Mouse (Mus musculus): ENCODE results near the gene Fkbp8. TPM values are rescaled to one million over a fixed set of nuclear protein-coding genes. Genes with fewer than 3 reads are reported as not detected.
A peak's percentile ranks its signal among the peaks of the same experiment; 100 is the strongest.

The Fkbp8 gene
- total and polyA plus RNA-seq, 2 experiments from 2014 or later: 360 to 532 TPM

GRCm38 (mm10) chr8:70501820-70502529 is 25.5 kb upstream of the Fkbp8 start:
- Histone ChIP-seq H3K4me3 (ENCODE audit: low read length) (no peak overlapping the region), H3K27ac (no peak overlapping the region), H3K4me1 (ENCODE audit: insufficient read depth, low read length) (peaks cover 15% of the 10 kb centered on the region; the same call in 1 of the 2 replicates), H3K9ac (replicated peaks; ENCODE audit: low read length) (0 out of 2 replicates have a peak overlapping the region, but pooled peaks have one; percentile 7), H3K27me3 (ENCODE audit: insufficient read depth, low read length) (peaks cover 16% of the 10 kb centered on the region), H3K36me3 (ENCODE audit: insufficient read depth, low read length) (no peaks in the 10 kb centered on the region), H3K9me3 (ENCODE audit: low read length) (no peaks in the 10 kb centered on the region), H3K4me2 (ENCODE audit: low read depth, low read length) (0 out of 2 replicates have a peak overlapping the region, but pooled peaks have one; percentile 8)
- peak; percentile 57 for DNase-seq (ENCODE audit: low spot score)
- TF ChIP-seq CTCF (IDR thresholded peaks at IDR 0.05; ENCODE audit: low read depth): 0 out of 2 replicates have a peak, but pooled peaks have one; percentile 1
- WGBS: 12% methylated on average over 23 of the region's 23 CpGs
- no peak for ATAC-seq

- peaks cover 16% of the 10 kb centered on the region for H3K27me3 ChIP-seq (ENCODE audit: insufficient read depth, low read length)
- no peak overlapping the region for H3K9ac ChIP-seq (replicated peaks; ENCODE audit: low read length)
- 0 out of 2 replicates have a peak overlapping the region, but pooled peaks have one; percentile 8 for H3K4me2 ChIP-seq (ENCODE audit: low read depth, low read length)
- H3K36me3 ChIP-seq (ENCODE audit: insufficient read depth, low read length): peaks cover 5% of the 10 kb centered on the region; the same call in 1 of the 2 replicates
- 41% methylated on average over 12 of the region's 12 CpGs for WGBS
- DNase-seq (ENCODE audit: low spot score) (no peak), ATAC-seq (no peak)
- no peak for TF ChIP-seq CTCF (IDR thresholded peaks at IDR 0.05; ENCODE audit: low read depth)
- no peaks in the 10 kb centered on the region for H3K9me3 ChIP-seq (ENCODE audit: low read length)
- H3K4me1 ChIP-seq (ENCODE audit: insufficient read depth, low read length): peaks cover 15% of the 10 kb centered on the region; the same call in 1 of the 2 replicates
- H3K27ac ChIP-seq: no peak overlapping the region
- H3K4me3 ChIP-seq (ENCODE audit: low read length): no peak overlapping the region
These were observed 25.0 kb upstream of the Fkbp8 start for GRCm38 (mm10) chr8:70502540-70502939.

- DNase-seq (ENCODE audit: low spot score) (peak; percentile 70), ATAC-seq (no peak)
- Histone ChIP-seq H3K9ac (replicated peaks; ENCODE audit: low read length) (no peak overlapping the region), H3K4me3 (ENCODE audit: low read length) (0 out of 2 replicates have a peak overlapping the region, but pooled peaks have one; percentile 2), H3K4me2 (ENCODE audit: low read depth, low read length) (no peak overlapping the region), H3K27ac (no peak overlapping the region), H3K27me3 (ENCODE audit: insufficient read depth, low read length) (peaks cover 16% of the 10 kb centered on the region), H3K9me3 (ENCODE audit: low read length) (no peaks in the 10 kb centered on the region), H3K36me3 (ENCODE audit: insufficient read depth, low read length) (peaks cover 10% of the 10 kb centered on the region; the same call in 1 of the 2 replicates), H3K4me1 (ENCODE audit: insufficient read depth, low read length) (peaks cover 15% of the 10 kb centered on the region; the same call in 1 of the 2 replicates)
- peak; percentile 76 for TF ChIP-seq CTCF (IDR thresholded peaks at IDR 0.05; ENCODE audit: low read depth)
- WGBS: 18% methylated on average over 46 of the region's 46 CpGs
These were observed 24.3 kb upstream of the Fkbp8 start for GRCm38 (mm10) chr8:70503062-70503750.

- peaks cover 11% of the 10 kb centered on the region for H3K27me3 ChIP-seq (ENCODE audit: insufficient read depth, low read length)
- DNase-seq (ENCODE audit: low spot score): peak; percentile 65
- WGBS: 24% methylated on average over 16 of the region's 16 CpGs
These were observed 23.2 kb upstream of the Fkbp8 start for GRCm38 (mm10) chr8:70504291-70504716.

GRCm38 (mm10) chr8:70504851-70505250 is 22.7 kb upstream of the Fkbp8 start:
- no peaks in the 10 kb centered on the region for H3K9me3 ChIP-seq (ENCODE audit: low read length)
- 71% methylated on average over 3 of the region's 3 CpGs for WGBS
- H3K9ac ChIP-seq (replicated peaks; ENCODE audit: low read length): no peak overlapping the region
- peaks cover 15% of the 10 kb centered on the region; the same call in 1 of the 2 replicates for H3K36me3 ChIP-seq (ENCODE audit: insufficient read depth, low read length)
- H3K4me3 ChIP-seq (ENCODE audit: low read length): no peak overlapping the region
- H3K4me1 ChIP-seq (ENCODE audit: insufficient read depth, low read length): peaks cover 19% of the 10 kb centered on the region; the same call in 1 of the 2 replicates
- ATAC-seq (no peak), DNase-seq (ENCODE audit: low spot score) (peak; percentile 83)
- peak; percentile 92 for TF ChIP-seq CTCF (IDR thresholded peaks at IDR 0.05; ENCODE audit: low read depth)
- H3K4me2 ChIP-seq (ENCODE audit: low read depth, low read length): peak overlapping the region; percentile 84; the same call in 1 of the 2 replicates
- no peak overlapping the region for H3K27ac ChIP-seq
- H3K27me3 ChIP-seq (ENCODE audit: insufficient read depth, low read length): peaks cover 11% of the 10 kb centered on the region

More at GRCm38 (mm10) chr8:70504291-70504716, 23.2 kb upstream of the Fkbp8 start:
- no peak for TF ChIP-seq CTCF (IDR thresholded peaks at IDR 0.05; ENCODE audit: low read depth)
- Histone ChIP-seq H3K4me3 (ENCODE audit: low read length) (no peak overlapping the region), H3K4me1 (ENCODE audit: insufficient read depth, low read length) (peaks cover 19% of the 10 kb centered on the region; the same call in 1 of the 2 replicates), H3K9ac (replicated peaks; ENCODE audit: low read length) (no peak overlapping the region), H3K36me3 (ENCODE audit: insufficient read depth, low read length) (peaks cover 15% of the 10 kb centered on the region; the same call in 1 of the 2 replicates), H3K27ac (no peak overlapping the region), H3K4me2 (ENCODE audit: low read depth, low read length) (no peak overlapping the region), H3K9me3 (ENCODE audit: low read length) (no peaks in the 10 kb centered on the region)
- ATAC-seq: no peak

- H3K9ac ChIP-seq (replicated peaks; ENCODE audit: low read length): peak overlapping the region; percentile 78
- peak; percentile 50 for DNase-seq (ENCODE audit: low spot score)
- 25% methylated on average over 32 of the region's 32 CpGs for WGBS
- H3K27me3 ChIP-seq (ENCODE audit: insufficient read depth, low read length): peaks cover 11% of the 10 kb centered on the region; the same call in 1 of the 2 replicates
- H3K9me3 ChIP-seq (ENCODE audit: low read length): no peaks in the 10 kb centered on the region
- peaks cover 19% of the 10 kb centered on the region; the same call in 1 of the 2 replicates for H3K4me1 ChIP-seq (ENCODE audit: insufficient read depth, low read length)
- peak overlapping the region; percentile 84 for H3K4me2 ChIP-seq (ENCODE audit: low read depth, low read length)
- peak overlapping the region; percentile 66 for H3K4me3 ChIP-seq (ENCODE audit: low read length)
- peaks cover 15% of the 10 kb centered on the region; the same call in 1 of the 2 replicates for H3K36me3 ChIP-seq (ENCODE audit: insufficient read depth, low read length)
- peak; percentile 25 for ATAC-seq
- no peak; the same call in 1 of the 2 replicates for TF ChIP-seq CTCF (IDR thresholded peaks at IDR 0.05; ENCODE audit: low read depth)
- H3K27ac ChIP-seq: peak overlapping the region; percentile 94
These were observed 21.7 kb upstream of the Fkbp8 start for GRCm38 (mm10) chr8:70505698-70506327.

Data from hindbrain, postnatal 0 days (tissue).